Mouse (Mus musculus): Measurements from ENCODE around the gene Tmem141. TPM values are rescaled to one million over a fixed set of nuclear protein-coding genes. Genes with fewer than 3 reads are reported as not detected.

Gene Tmem141
- polyA plus RNA-seq, 1 experiment from 2014 or later: 16.6 TPM

GRCm38 (mm10) chr2:25598749-25599148, 23.1 kb downstream of the Tmem141 start:
- 88% methylated on average over 1 of the region's 1 CpGs for WGBS
- DNase-seq (ENCODE audit: low spot score): no peak
- no peaks in the 10 kb centered on the region for H3K4me1 ChIP-seq
- H3K36me3 ChIP-seq (replicated peaks): peaks cover 99% of the 10 kb centered on the region
- no peaks in the 10 kb centered on the region for H3K27me3 ChIP-seq (replicated peaks; ENCODE audit: low read depth, poor library complexity, severe bottlenecking)
- H3K27ac ChIP-seq (replicated peaks): no peak overlapping the region
- no peaks in the 10 kb centered on the region for H3K9me3 ChIP-seq
- H3K4me3 ChIP-seq: no peak overlapping the region

GRCm38 (mm10) chr2:25596765-25597510, 24.9 kb downstream of the Tmem141 start:
- H3K27me3 ChIP-seq (replicated peaks; ENCODE audit: low read depth, poor library complexity, severe bottlenecking): no peaks in the 10 kb centered on the region
- H3K4me3 ChIP-seq: no peak overlapping the region
- H3K27ac ChIP-seq (replicated peaks): no peak overlapping the region
- no peak for DNase-seq (ENCODE audit: low spot score)
- 94% methylated on average over 5 of the region's 5 CpGs for WGBS
- H3K4me1 ChIP-seq: no peaks in the 10 kb centered on the region
- H3K36me3 ChIP-seq (replicated peaks): peaks cover 99% of the 10 kb centered on the region
- H3K9me3 ChIP-seq: no peaks in the 10 kb centered on the region

GRCm38 (mm10) chr2:25591863-25592262, 29.9 kb downstream of the Tmem141 start:
- DNase-seq (ENCODE audit: low spot score): no peak
- H3K4me3 ChIP-seq: no peak overlapping the region
- no peaks in the 10 kb centered on the region for H3K4me1 ChIP-seq
- no peak overlapping the region for H3K27ac ChIP-seq (replicated peaks)
- 84% methylated on average over 2 of the region's 2 CpGs for WGBS
- H3K27me3 ChIP-seq (replicated peaks; ENCODE audit: low read depth, poor library complexity, severe bottlenecking): no peaks in the 10 kb centered on the region
- no peaks in the 10 kb centered on the region for H3K9me3 ChIP-seq
- H3K36me3 ChIP-seq (replicated peaks): peaks cover 99% of the 10 kb centered on the region

DNA sequence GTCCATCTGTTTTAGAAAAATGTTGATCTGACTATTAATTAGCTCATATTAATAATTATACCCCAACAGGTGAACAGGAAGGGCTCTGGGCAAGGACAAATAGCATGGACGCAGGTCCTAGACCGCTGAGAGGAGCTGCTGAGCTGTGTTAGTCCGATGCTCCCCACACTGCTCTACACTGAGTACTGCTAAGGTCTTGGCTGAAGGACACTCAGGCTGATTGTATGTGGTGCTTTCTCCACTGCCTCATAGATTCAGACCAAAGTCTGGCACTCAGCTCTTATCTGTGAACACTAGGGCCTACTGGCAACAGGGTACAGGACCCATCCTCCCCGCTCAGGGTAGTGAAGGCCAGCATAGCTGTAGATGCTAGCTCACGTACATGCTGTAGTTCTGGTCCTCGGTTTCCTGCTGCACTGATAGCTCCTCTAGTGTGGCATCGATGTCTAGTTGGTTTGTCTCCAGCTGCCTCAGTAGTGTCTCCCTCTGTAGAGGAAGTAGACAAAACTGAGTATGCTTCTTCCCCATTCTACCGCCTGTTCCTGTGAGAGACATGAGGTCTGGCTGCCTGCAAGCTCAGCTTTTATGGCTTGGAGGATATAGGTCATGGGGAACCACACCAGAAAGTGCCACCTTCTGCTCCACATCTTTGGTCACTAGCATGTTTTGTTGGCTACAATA, 33.4 kb downstream of the Tmem141 start:
- H3K4me1 ChIP-seq: no peaks in the 10 kb centered on the region
- no peak for DNase-seq (ENCODE audit: low spot score)
- 93% methylated on average over 8 of the region's 8 CpGs for WGBS
- H3K27ac ChIP-seq (replicated peaks): no peak overlapping the region
- H3K4me3 ChIP-seq: no peak overlapping the region
- no peaks in the 10 kb centered on the region for H3K9me3 ChIP-seq
- H3K36me3 ChIP-seq (replicated peaks): peaks cover 100% of the 10 kb centered on the region
- H3K27me3 ChIP-seq (replicated peaks; ENCODE audit: low read depth, poor library complexity, severe bottlenecking): no peaks in the 10 kb centered on the region

DNA sequence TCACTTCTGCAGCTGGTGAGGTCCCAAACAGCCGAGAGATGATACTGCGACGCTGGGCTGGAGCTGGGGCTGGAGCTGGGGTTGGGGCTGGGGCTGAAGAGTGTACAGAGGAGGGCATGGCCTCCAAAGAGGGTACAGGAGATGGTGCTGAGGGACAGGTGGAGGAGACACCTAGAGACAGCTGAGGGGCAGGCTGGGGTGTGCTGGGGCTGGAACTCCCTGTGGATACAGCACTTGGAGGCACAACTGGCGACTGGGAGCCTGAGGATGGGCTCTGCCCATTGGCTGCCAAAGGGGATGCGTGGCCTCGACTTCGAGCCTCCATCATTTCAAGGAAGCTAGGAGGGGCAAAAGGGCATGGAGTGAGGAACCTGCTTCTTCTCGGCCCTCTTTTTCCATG, 34.5 kb downstream of the Tmem141 start:
- Histone ChIP-seq H3K9me3 (no peaks in the 10 kb centered on the region), H3K27me3 (replicated peaks; ENCODE audit: low read depth, poor library complexity, severe bottlenecking) (no peaks in the 10 kb centered on the region), H3K4me3 (no peak overlapping the region), H3K4me1 (peaks cover 9% of the 10 kb centered on the region), H3K27ac (replicated peaks) (no peak overlapping the region), H3K36me3 (replicated peaks) (peaks cover 96% of the 10 kb centered on the region)
- WGBS: 95% methylated on average over 8 of the region's 8 CpGs
- no peak for DNase-seq (ENCODE audit: low spot score)

DNA sequence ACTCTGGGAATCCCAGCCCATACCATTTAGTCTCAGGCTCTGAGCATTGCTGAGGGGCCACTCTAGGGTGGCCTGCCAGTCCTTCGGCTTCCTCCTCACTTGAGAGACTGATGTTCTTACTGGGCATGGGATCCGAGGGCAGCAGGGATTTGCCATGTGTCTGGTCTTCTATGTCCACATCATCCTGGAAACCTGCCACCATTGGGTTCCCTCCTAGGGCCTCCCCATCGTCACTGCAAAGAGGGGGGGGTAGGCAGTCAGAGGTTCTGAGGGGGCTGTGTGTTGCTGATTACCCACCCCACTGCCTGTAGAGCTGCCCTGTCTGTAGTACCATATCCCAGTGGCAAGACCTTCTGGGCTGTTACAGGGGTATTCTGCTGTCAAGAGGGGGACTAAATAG, 36.2 kb downstream of the Tmem141 start:
- 88% methylated on average over 3 of the region's 3 CpGs for WGBS
- Histone ChIP-seq H3K36me3 (replicated peaks) (peaks cover 79% of the 10 kb centered on the region), H3K4me1 (peaks cover 22% of the 10 kb centered on the region)

GRCm38 (mm10) chr2:25584856-25585255, 36.9 kb downstream of the Tmem141 start:
- Histone ChIP-seq H3K9me3 (no peaks in the 10 kb centered on the region), H3K4me1 (peaks cover 23% of the 10 kb centered on the region), H3K36me3 (replicated peaks) (peaks cover 72% of the 10 kb centered on the region), H3K4me3 (no peak overlapping the region), H3K27ac (replicated peaks) (no peak overlapping the region), H3K27me3 (replicated peaks; ENCODE audit: low read depth, poor library complexity, severe bottlenecking) (peaks cover 16% of the 10 kb centered on the region)
- DNase-seq (ENCODE audit: low spot score): no peak
- 81% methylated on average over 4 of the region's 4 CpGs for WGBS

More for the DNA sequence above, 36.2 kb downstream of the Tmem141 start:
- Histone ChIP-seq H3K27me3 (replicated peaks; ENCODE audit: low read depth, poor library complexity, severe bottlenecking) (peaks cover 8% of the 10 kb centered on the region), H3K4me3 (no peak overlapping the region), H3K9me3 (no peaks in the 10 kb centered on the region), H3K27ac (replicated peaks) (no peak overlapping the region)
- DNase-seq (ENCODE audit: low spot score): no peak

DNA sequence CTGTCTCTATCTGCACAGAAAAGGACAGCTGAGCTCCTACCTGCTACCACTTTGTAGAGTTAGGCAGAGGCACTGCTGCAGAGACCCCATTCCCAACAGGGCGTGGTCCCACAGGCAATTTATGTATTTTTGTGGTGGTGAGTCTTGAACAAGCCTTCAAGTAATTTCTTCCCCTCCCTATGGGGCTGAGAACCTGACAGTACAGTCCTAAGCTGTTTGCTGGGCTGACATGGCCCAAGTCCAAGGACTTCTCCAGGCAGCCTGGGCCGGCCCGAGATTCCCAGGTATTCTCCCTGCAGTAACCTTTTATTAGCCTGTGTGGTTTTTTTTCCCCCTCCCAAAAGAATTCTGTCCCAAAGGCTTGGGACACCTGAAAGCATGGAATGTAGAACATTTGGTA, 37.7 kb downstream of the Tmem141 start:
- DNase-seq (ENCODE audit: low spot score): no peak
- Histone ChIP-seq H3K27ac (replicated peaks) (no peak overlapping the region), H3K36me3 (replicated peaks) (peaks cover 65% of the 10 kb centered on the region), H3K4me3 (no peak overlapping the region), H3K9me3 (no peaks in the 10 kb centered on the region), H3K4me1 (peaks cover 30% of the 10 kb centered on the region), H3K27me3 (replicated peaks; ENCODE audit: low read depth, poor library complexity, severe bottlenecking) (peaks cover 23% of the 10 kb centered on the region)
- 94% methylated on average over 3 of the region's 3 CpGs for WGBS

GRCm38 (mm10) chr2:25583571-25583970, 38.2 kb downstream of the Tmem141 start:
- H3K27ac ChIP-seq (replicated peaks): no peak overlapping the region
- peaks cover 29% of the 10 kb centered on the region for H3K27me3 ChIP-seq (replicated peaks; ENCODE audit: low read depth, poor library complexity, severe bottlenecking)
- H3K4me1 ChIP-seq: peaks cover 36% of the 10 kb centered on the region
- no peak for DNase-seq (ENCODE audit: low spot score)
- WGBS: 60% methylated on average over 4 of the region's 4 CpGs
- no peaks in the 10 kb centered on the region for H3K9me3 ChIP-seq
- H3K36me3 ChIP-seq (replicated peaks): peaks cover 59% of the 10 kb centered on the region
- H3K4me3 ChIP-seq: no peak overlapping the region

- peaks cover 33% of the 10 kb centered on the region for H3K27me3 ChIP-seq (replicated peaks; ENCODE audit: low read depth, poor library complexity, severe bottlenecking)
- H3K9me3 ChIP-seq: no peaks in the 10 kb centered on the region
- peaks cover 54% of the 10 kb centered on the region for H3K36me3 ChIP-seq (replicated peaks)
- DNase-seq (ENCODE audit: low spot score): no peak
- no peak overlapping the region for H3K4me3 ChIP-seq
- WGBS: 87% methylated on average over 6 of the region's 6 CpGs
- H3K4me1 ChIP-seq: peaks cover 41% of the 10 kb centered on the region
- no peak overlapping the region for H3K27ac ChIP-seq (replicated peaks)
Observed at GRCm38 (mm10) chr2:25583120-25583481, 38.7 kb downstream of the Tmem141 start.

- Histone ChIP-seq H3K36me3 (replicated peaks) (peaks cover 49% of the 10 kb centered on the region), H3K4me3 (no peak overlapping the region), H3K4me1 (peaks cover 46% of the 10 kb centered on the region), H3K27me3 (replicated peaks; ENCODE audit: low read depth, poor library complexity, severe bottlenecking) (peaks cover 39% of the 10 kb centered on the region), H3K27ac (replicated peaks) (no peak overlapping the region), H3K9me3 (no peaks in the 10 kb centered on the region)
- peak; percentile 13 for DNase-seq (ENCODE audit: low spot score)
- whole genome bisulfite sequencing: 62% methylated on average over 12 of the region's 12 CpGs
Observed at GRCm38 (mm10) chr2:25582466-25583119, 39.2 kb downstream of the Tmem141 start.

DNA sequence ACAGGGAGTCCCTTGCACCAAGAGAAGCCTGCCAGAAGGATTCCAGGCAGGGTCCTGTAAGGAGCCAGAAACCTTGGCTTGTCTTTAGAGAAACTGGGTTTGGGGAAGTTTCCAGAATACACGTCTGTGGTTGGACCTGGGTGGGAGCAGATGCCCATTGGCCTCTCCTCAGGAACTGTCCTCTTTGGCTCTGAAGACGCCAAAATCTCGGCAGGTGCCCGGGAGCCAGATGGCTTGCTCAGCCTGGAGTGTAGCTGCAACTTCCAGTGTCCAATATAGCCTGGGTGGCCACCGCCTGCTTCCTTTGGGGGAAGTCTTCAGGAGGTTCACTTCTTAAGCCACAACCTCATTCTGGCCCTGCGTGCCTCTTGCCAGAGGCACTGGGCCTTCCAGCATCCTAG, 39.9 kb downstream of the Tmem141 start:
- Histone ChIP-seq H3K4me1 (peaks cover 53% of the 10 kb centered on the region), H3K4me3 (peak overlapping the region; percentile 51; the same call in 1 of the 2 replicates), H3K9me3 (no peaks in the 10 kb centered on the region), H3K27me3 (replicated peaks; ENCODE audit: low read depth, poor library complexity, severe bottlenecking) (peaks cover 45% of the 10 kb centered on the region), H3K27ac (replicated peaks) (no peak overlapping the region), H3K36me3 (replicated peaks) (peaks cover 42% of the 10 kb centered on the region)
- WGBS: 42% methylated on average over 6 of the region's 6 CpGs
- no peak for DNase-seq (ENCODE audit: low spot score)

Data from embryonic facial prominence, embryonic 10.5 days (tissue).